Comparison of ENCODE assay signal across 8 mouse cellular contexts in the genomic region with DNA sequence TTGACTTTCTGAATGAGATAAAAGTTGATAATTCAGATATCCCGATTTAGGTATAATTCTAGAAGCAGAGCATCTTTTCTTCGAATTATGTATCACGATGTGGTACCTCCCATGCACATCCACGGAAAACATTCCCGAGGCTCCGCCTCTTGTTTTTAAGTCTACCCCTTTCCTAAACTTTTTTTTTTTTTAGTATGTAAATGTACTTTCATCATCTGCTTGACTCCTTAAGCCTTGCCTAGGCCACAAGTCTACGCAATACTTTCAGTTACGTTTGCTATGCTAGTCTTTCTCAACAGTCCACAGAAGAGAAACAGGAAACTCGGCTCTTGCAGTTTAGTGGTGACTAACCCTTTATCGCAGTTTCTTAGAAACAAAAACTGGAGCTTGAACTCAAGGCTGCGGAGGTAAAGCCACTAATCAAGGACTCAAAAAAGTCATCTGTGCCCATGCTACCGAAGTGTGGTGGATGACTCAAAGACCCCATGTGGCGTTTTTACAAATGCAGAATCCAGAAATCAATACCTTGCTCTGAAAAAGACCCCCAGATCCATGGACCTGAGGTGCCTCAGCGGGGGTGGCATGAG. TPM values are rescaled to one million over a fixed set of nuclear protein-coding genes. Genes with fewer than 3 reads are reported as not detected.
DNase-seq lines count a peak whose midpoint lies in the region; ATAC-seq and TF ChIP-seq lines count a peak whose summit lies in the region.

No protein-coding gene starts in this region.

- peak; percentile 40 to 47 for DNase-seq in B cell, adult 2 months
- no peak for DNase-seq in ES-E14 (ENCODE audit: low read depth, low spot score)
- no peak for DNase-seq in hindbrain, embryonic 11.5 days (ENCODE audit: low spot score)
- no peak for DNase-seq in liver, embryonic 13.5 days
- DNase-seq in naive thymus-derived CD4-positive, alpha-beta T cell, adult 2 months (ENCODE audit: low read depth): peak; percentile 87
- DNase-seq in right cerebral cortex, postnatal 25 days: no peak
- no peak for DNase-seq in cerebellum, adult 18-20 months

- H3K27ac ChIP-seq in ES-E14 (ENCODE audit: insufficient read depth, low read depth, low read length, poor library complexity, severe bottlenecking): no peak overlapping the region
- peak overlapping the region; percentile 95 for H3K27ac ChIP-seq in embryonic facial prominence, embryonic 13.5 days
- H3K27ac ChIP-seq in hindbrain, embryonic 11.5 days (ENCODE audit: low read depth, low read length): no peak overlapping the region
- H3K27ac ChIP-seq in liver, embryonic 13.5 days: peak overlapping the region; percentile 53

- H3K4me1 ChIP-seq in ES-E14 (ENCODE audit: control insufficient read depth in 2 of 2, insufficient read depth in 2 of 2, low read length in 2 of 2, poor library complexity in 1 of 2): no peaks in the 10 kb centered on the region; a peak in 1 of 4 replicates
- peaks cover 22% of the 10 kb centered on the region for H3K4me1 ChIP-seq in embryonic facial prominence, embryonic 13.5 days
- 0 out of 2 replicates have a peak, but pooled peaks cover 3% of the 10 kb centered on the region for H3K4me1 ChIP-seq in hindbrain, embryonic 11.5 days (replicated peaks; ENCODE audit: control insufficient read depth, insufficient read depth, low read length)
- peaks cover 24% of the 10 kb centered on the region for H3K4me1 ChIP-seq in liver, embryonic 13.5 days (replicated peaks)

- peak overlapping the region; percentile 40 to 94 for H3K4me3 ChIP-seq in ES-E14 (ENCODE audit: insufficient read depth in 1 of 2, low read depth in 1 of 2, low read length in 2 of 2, poor library complexity in 1 of 2, severe bottlenecking in 1 of 2)
- H3K4me3 ChIP-seq in embryonic facial prominence, embryonic 13.5 days: peak overlapping the region; percentile 76
- peak overlapping the region; percentile 76 for H3K4me3 ChIP-seq in hindbrain, embryonic 11.5 days (ENCODE audit: low read depth, low read length)
- H3K4me3 ChIP-seq in liver, embryonic 13.5 days (replicated peaks): peak overlapping the region; percentile 72

- in situ Hi-C loops in ES-E14 (cut with MboI; ENCODE audit: low sequenced_read_pairs in 2 of 2, unreplicated experiment in 2 of 2): no loop called here

- ATAC-seq in embryonic facial prominence, embryonic 13.5 days (ENCODE audit: insufficient number of reproducible peaks, insufficient read depth, low FRiP score, low TSS enrichment, low read depth): 0 out of 2 replicates have a peak, but pooled peaks have one; percentile 4
- ATAC-seq in hindbrain, embryonic 11.5 days (ENCODE audit: low FRiP score): peak; percentile 15
- ATAC-seq in liver, embryonic 13.5 days (ENCODE audit: low read depth): peak; percentile 25; the same call in 1 of the 2 replicates

- H3K27me3 ChIP-seq in embryonic facial prominence, embryonic 13.5 days: no peaks in the 10 kb centered on the region
- no peaks in the 10 kb centered on the region for H3K27me3 ChIP-seq in hindbrain, embryonic 11.5 days (ENCODE audit: control insufficient read depth, insufficient read depth, low read length)
- H3K27me3 ChIP-seq in liver, embryonic 13.5 days: no peaks in the 10 kb centered on the region

- no peaks in the 10 kb centered on the region; the same call in 1 of the 2 replicates for H3K36me3 ChIP-seq in ES-E14 (ENCODE audit: control insufficient read depth, insufficient read depth, low read length, poor library complexity, severe bottlenecking)
- H3K36me3 ChIP-seq in embryonic facial prominence, embryonic 13.5 days: peaks cover 9% of the 10 kb centered on the region
- H3K36me3 ChIP-seq in hindbrain, embryonic 11.5 days (ENCODE audit: control insufficient read depth, insufficient read depth, low read length): no peaks in the 10 kb centered on the region
- no peaks in the 10 kb centered on the region for H3K36me3 ChIP-seq in liver, embryonic 13.5 days

- H3K9me3 ChIP-seq in ES-E14 (ENCODE audit: control insufficient read depth, insufficient read depth, low read depth, low read length): no peaks in the 10 kb centered on the region
- H3K9me3 ChIP-seq in embryonic facial prominence, embryonic 13.5 days: 0 out of 2 replicates have a peak, but pooled peaks cover 2% of the 10 kb centered on the region
- no peaks in the 10 kb centered on the region for H3K9me3 ChIP-seq in hindbrain, embryonic 11.5 days (ENCODE audit: control insufficient read depth, low read length)
- no peaks in the 10 kb centered on the region for H3K9me3 ChIP-seq in liver, embryonic 13.5 days (replicated peaks)

- 15% methylated on average over 14 of the region's 14 CpGs for WGBS in embryonic facial prominence, embryonic 13.5 days
- 23% methylated on average over 14 of the region's 14 CpGs for WGBS in hindbrain, embryonic 11.5 days
- WGBS in liver, embryonic 13.5 days (ENCODE audit: insufficient replicate concordance): 7% methylated on average over 14 of the region's 14 CpGs

- peak overlapping the region; percentile 94 for H3K9ac ChIP-seq in ES-E14 (ENCODE audit: insufficient read depth, low read depth, low read length, poor library complexity, severe bottlenecking)
- peak overlapping the region; percentile 86 for H3K9ac ChIP-seq in embryonic facial prominence, embryonic 13.5 days
- peak overlapping the region; percentile 88; the same call in 1 of the 2 replicates for H3K9ac ChIP-seq in hindbrain, embryonic 11.5 days (ENCODE audit: low read depth, low read length)
- H3K9ac ChIP-seq in liver, embryonic 13.5 days: peak overlapping the region; percentile 79

- peak overlapping the region; percentile 65 for H3K4me2 ChIP-seq in embryonic facial prominence, embryonic 13.5 days
- peak overlapping the region; percentile 71 for H3K4me2 ChIP-seq in hindbrain, embryonic 11.5 days (replicated peaks; ENCODE audit: low read depth, low read length)
- H3K4me2 ChIP-seq in liver, embryonic 13.5 days: peak overlapping the region; percentile 81

TF ChIP-seq in ES-E14, 5 proteins besides CTCF, POLR2A, EP300 and RAD21:
- TF ChIP-seq CHD2 (IDR thresholded peaks at IDR 0.05; ENCODE audit: low read depth, low read length): no peak
- TF ChIP-seq ZC3H11A (IDR thresholded peaks at IDR 0.05; ENCODE audit: borderline replicate concordance, low read depth, low read length): no peak
- TF ChIP-seq HCFC1 (IDR thresholded peaks at IDR 0.05; ENCODE audit: borderline replicate concordance, insufficient read depth, low read length): no peak
- TF ChIP-seq ZNF384 (IDR thresholded peaks at IDR 0.05; ENCODE audit: low read depth, low read length): no peak
- TF ChIP-seq MAFK (IDR thresholded peaks at IDR 0.05; ENCODE audit: insufficient read depth, low read depth, low read length): no peak

RNA-seq across cellular contexts. Expression of gene D16Ertd472e, which starts 0.7 kb away (rescaled TPM):
- 23.7 and 24.6 TPM in 2 replicates for total RNA-seq in ES-E14 (2012; rRNA removed)
- polyA plus RNA-seq in embryonic facial prominence, embryonic 13.5 days (2015; fragmentation: Nextera tagmentation; extraction: Ambion mirVana): 30.8 and 31.1 TPM in 2 replicates
- 15.8 and 18.5 TPM in 2 replicates for polyA plus RNA-seq in hindbrain, embryonic 11.5 days (2014; fragmentation: Nextera tagmentation; extraction: Ambion mirVana)
- polyA plus RNA-seq in liver, embryonic 13.5 days (2015; fragmentation: Nextera tagmentation; extraction: Ambion mirVana): 6.0 and 6.4 TPM in 2 replicates

Comparison
In these comparisons a context has a peak if more than half of its experiments do, and no peak if none do; other contexts are left out.
1. DNase-seq: peak in B cell, adult 2 months (2 of 2) and naive thymus-derived CD4-positive, alpha-beta T cell, adult 2 months (single experiment); none in ES-E14 (single experiment), hindbrain, embryonic 11.5 days (single experiment), liver, embryonic 13.5 days (single experiment), right cerebral cortex, postnatal 25 days (single experiment) and cerebellum, adult 18-20 months (0 of 2).
2. H3K27ac ChIP-seq: peak in embryonic facial prominence, embryonic 13.5 days (single experiment) and liver, embryonic 13.5 days (single experiment); none in ES-E14 (single experiment) and hindbrain, embryonic 11.5 days (single experiment).
3. Peak in every context shown above with its lines, with median percentiles within 50 percentile points of each other: H3K4me3 ChIP-seq, H3K9ac ChIP-seq, ATAC-seq and H3K4me2 ChIP-seq.